Mouse (Mus musculus) cerebellum, adult 2 months (tissue): ENCODE measurements around the gene Ece1.

Experiments used
- CTCF ChIP-seq: fragments of 200-500 bp; IDR thresholded peaks from 2 replicates; pipeline ENCODE4 v1.5.1; 2011; ENCODE audit warnings: low read depth, mild to moderate bottlenecking, control low read depth, low read length, moderate library complexity, borderline replicate concordance; ENCODE audit not compliant: insufficient read depth
- POLR2A ChIP-seq: fragments of 200-500 bp; IDR thresholded peaks from 2 replicates; pipeline ENCODE4 v1.6.1; 2011; ENCODE audit warnings: low read length, control low read depth, borderline replicate concordance; ENCODE audit not compliant: insufficient read depth

DNA sequence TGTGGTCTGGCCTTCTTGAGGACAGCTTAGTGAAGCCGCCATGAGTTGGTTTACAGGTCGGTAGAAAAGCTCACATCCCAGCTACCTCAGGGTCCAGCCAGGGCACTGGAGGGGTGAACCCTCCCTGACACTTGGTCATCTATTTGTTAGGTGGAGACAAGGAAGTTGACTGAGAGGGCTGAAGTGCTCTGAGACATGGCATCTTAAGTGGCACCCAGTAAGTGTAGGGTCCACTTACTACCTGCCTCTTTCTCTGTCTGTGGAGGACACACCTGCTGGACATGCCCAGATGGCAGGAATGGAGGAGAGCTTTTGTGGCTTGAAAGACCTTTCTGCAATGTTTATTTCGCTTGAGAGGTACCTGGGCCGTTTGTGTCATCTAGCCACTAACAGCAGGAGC is 46.9 kb downstream of the Ece1 start:
- TF ChIP-seq CTCF = no peak
- no peak for TF ChIP-seq POLR2A
